Mouse (Mus musculus): Measurements from ENCODE around the gene Prm2. TPM values are rescaled to one million over a fixed set of nuclear protein-coding genes. Genes with fewer than 3 reads are reported as not detected.

The Prm2 gene
- polyA plus RNA-seq, 1 experiment: not detected

DNA sequence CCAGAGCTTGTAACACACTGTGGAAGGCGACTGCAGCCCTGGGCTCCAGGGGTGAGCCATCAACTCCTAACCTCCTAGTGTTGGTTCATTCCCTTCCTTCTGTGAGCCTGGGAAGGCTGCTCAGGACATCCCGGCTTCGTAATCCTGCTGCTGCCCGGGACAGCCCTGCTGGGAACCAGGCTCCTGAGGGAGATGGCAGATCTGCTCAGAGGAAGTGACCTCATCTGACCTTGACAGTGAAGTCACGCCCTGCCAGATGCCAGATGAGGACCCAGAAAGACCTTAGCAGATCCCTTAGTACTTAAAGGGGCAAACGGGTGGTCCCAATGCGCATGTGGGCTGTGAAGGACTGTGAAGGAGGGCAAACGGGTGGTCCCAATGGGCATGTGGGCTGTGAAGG, 34.8 kb downstream of the Prm2 start:
- no peak for TF ChIP-seq CTCF (IDR thresholded peaks at IDR 0.05; ENCODE audit: insufficient read depth, low read depth, low read length)
- no peak for TF ChIP-seq POLR2A (IDR thresholded peaks at IDR 0.05; ENCODE audit: insufficient read depth, low read depth, low read length)
- 85% methylated on average over 8 of the region's 8 CpGs for WGBS
- H3K27ac ChIP-seq (ENCODE audit: insufficient read depth, low read depth, low read length): no peak overlapping the region
- peaks cover 5% of the 10 kb centered on the region; the same call in 1 of the 2 replicates for H3K4me1 ChIP-seq (ENCODE audit: control insufficient read depth, insufficient read depth, low read length)
- no peak overlapping the region for H3K4me3 ChIP-seq (ENCODE audit: insufficient read depth, low read depth, low read length)

DNA sequence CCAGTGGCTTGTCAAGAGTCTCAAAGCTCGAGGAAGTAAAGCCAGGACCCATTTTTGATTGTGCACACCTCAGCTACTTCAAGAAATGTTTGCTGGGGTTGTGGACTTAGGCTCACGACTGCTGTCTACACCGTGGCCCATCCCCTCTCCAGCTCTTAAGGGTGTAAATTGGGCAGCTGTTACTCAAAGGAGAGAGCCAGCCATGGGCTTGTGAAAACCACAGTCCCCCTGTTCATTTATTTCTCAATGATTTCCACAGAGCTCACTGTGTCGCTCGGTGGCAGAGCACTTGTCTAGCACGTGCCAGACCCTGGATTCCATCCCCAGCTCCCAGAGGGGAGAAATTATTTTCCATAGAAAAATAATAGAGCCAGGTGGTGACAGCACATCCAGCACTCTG, 39.8 kb downstream of the Prm2 start:
- peaks cover 3% of the 10 kb centered on the region; the same call in 1 of the 2 replicates for H3K4me1 ChIP-seq (ENCODE audit: control insufficient read depth, insufficient read depth, low read length)
- H3K27ac ChIP-seq (ENCODE audit: insufficient read depth, low read depth, low read length): no peak overlapping the region
- TF ChIP-seq POLR2A (IDR thresholded peaks at IDR 0.05; ENCODE audit: insufficient read depth, low read depth, low read length): no peak
- no peak for TF ChIP-seq CTCF (IDR thresholded peaks at IDR 0.05; ENCODE audit: insufficient read depth, low read depth, low read length)
- WGBS: 71% methylated on average over 6 of the region's 6 CpGs
- no peak overlapping the region for H3K4me3 ChIP-seq (ENCODE audit: insufficient read depth, low read depth, low read length)

DNA sequence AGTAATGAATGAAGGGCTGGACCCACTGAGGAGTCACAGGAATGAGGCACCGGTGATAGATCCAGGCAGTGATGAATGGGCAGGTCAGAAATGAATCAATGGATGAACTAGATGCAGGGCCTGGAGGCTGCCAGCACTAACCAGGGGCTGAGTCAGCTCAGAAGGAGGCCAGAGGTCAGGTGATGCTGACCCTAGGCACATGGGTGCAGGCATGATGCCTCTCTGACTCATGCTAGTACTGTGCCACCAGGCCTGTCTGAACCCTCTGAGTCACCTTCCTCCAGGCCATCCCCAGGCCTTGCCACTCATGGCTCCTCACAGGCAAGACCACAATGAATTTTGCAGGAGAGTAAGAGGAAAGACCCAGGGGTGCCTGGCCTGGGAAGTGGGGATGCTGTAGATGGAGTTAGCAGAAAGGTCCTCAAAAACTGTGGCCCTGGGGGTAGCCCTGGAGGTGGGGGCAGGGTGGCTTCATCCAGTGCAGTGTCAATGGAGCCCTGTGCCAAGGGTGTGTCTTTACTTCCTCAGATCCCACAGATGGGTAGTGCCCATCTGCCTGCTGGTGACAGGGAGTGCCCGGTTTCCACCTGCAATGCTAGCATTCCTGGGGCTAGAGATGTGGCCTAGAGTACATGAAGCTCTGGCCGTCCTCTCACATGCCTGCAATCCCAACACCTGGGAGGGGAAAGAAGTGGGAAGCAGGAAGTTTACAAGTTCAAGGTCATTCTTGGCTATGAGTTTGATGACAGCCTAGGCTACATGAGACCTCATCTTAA, 41.2 kb downstream of the Prm2 start:
- no peak overlapping the region for H3K27ac ChIP-seq (ENCODE audit: insufficient read depth, low read depth, low read length)
- WGBS: 89% methylated on average over 3 of the region's 3 CpGs
- H3K4me1 ChIP-seq (ENCODE audit: control insufficient read depth, insufficient read depth, low read length): peaks cover 5% of the 10 kb centered on the region
- no peak overlapping the region for H3K4me3 ChIP-seq (ENCODE audit: insufficient read depth, low read depth, low read length)
- TF ChIP-seq POLR2A (IDR thresholded peaks at IDR 0.05; ENCODE audit: insufficient read depth, low read depth, low read length) (no peak), CTCF (IDR thresholded peaks at IDR 0.05; ENCODE audit: insufficient read depth, low read depth, low read length) (no peak)

DNA sequence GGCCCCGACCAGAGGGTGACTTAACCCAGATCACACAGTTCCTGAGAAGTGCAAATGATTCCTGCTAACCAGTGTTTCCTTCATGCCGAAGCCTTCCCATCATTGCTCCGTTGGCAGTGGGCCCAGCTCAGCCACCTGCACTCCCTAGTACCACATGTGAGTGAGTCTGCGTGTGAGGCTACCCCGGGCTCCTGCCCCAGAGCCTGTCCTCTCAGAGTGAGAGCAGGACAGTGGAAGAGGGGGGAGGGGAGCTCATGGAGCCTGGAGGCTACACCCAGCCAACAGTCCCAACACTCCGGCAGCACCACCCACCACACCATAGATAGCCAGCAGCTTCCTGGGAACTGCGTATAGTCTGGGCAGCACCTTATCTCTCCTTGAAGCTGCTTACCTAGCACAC, 46.1 kb downstream of the Prm2 start:
- H3K27ac ChIP-seq (ENCODE audit: insufficient read depth, low read depth, low read length): no peak overlapping the region
- TF ChIP-seq POLR2A (IDR thresholded peaks at IDR 0.05; ENCODE audit: insufficient read depth, low read depth, low read length) (no peak), CTCF (IDR thresholded peaks at IDR 0.05; ENCODE audit: insufficient read depth, low read depth, low read length) (no peak)
- no peak overlapping the region for H3K4me3 ChIP-seq (ENCODE audit: insufficient read depth, low read depth, low read length)
- H3K4me1 ChIP-seq (ENCODE audit: control insufficient read depth, insufficient read depth, low read length): peaks cover 11% of the 10 kb centered on the region
- 40% methylated on average over 7 of the region's 7 CpGs for WGBS

DNA sequence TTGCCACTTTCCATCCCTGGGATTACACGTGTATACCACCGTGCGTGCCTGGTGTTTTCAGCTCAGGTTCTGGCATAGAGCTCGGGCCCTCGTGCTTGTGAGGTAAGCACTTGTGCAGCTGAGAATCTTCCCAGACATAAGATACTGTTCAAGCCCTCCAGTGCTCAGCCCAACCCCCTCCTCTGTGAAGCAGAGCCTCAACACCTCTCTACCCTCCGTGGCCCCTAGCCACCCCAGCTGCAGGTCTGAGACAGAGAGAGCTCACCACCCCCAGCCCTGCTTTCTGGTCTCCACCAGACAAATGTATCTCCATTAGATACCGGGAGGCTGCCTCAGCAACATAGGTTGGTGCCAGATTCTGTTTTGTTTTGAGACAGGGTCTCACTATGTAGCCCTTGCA, 46.7 kb downstream of the Prm2 start:
- no peak overlapping the region for H3K4me3 ChIP-seq (ENCODE audit: insufficient read depth, low read depth, low read length)
- peaks cover 11% of the 10 kb centered on the region for H3K4me1 ChIP-seq (ENCODE audit: control insufficient read depth, insufficient read depth, low read length)
- 69% methylated on average over 7 of the region's 7 CpGs for WGBS
- H3K27ac ChIP-seq (ENCODE audit: insufficient read depth, low read depth, low read length): no peak overlapping the region
- TF ChIP-seq CTCF (IDR thresholded peaks at IDR 0.05; ENCODE audit: insufficient read depth, low read depth, low read length): no peak
- TF ChIP-seq POLR2A (IDR thresholded peaks at IDR 0.05; ENCODE audit: insufficient read depth, low read depth, low read length): no peak

Other genes starting within 250 kb of the Prm2 start
- gene Socs1, start 10.6 kb downstream of the Prm2 start, polyA plus RNA-seq (2012; ENCODE audit: insufficient read depth, insufficient read length, low replicate concordance, missing spikeins): not detected in 2 replicates
- not detected in 2 replicates for gene Tnp2, start 7.5 kb downstream of the Prm2 start, polyA plus RNA-seq (2012; ENCODE audit: insufficient read depth, insufficient read length, low replicate concordance, missing spikeins)
- gene Prm3, start 5.2 kb downstream of the Prm2 start, polyA plus RNA-seq (2012; ENCODE audit: insufficient read depth, insufficient read length, low replicate concordance, missing spikeins): not detected in 2 replicates
- not detected in 2 replicates for gene Prm1, start 9.7 kb upstream of the Prm2 start, polyA plus RNA-seq (2012; ENCODE audit: insufficient read depth, insufficient read length, low replicate concordance, missing spikeins)
- gene Gm11172, start 16.8 kb upstream of the Prm2 start, polyA plus RNA-seq (2012; ENCODE audit: insufficient read depth, insufficient read length, low replicate concordance, missing spikeins): not detected in 2 replicates
- not detected in 2 replicates for gene Rmi2, start 38.9 kb upstream of the Prm2 start, polyA plus RNA-seq (2012; ENCODE audit: insufficient read depth, insufficient read length, low replicate concordance, missing spikeins)